Mouse (Mus musculus): ENCODE data around the gene Gng11. TPM values are rescaled to one million over a fixed set of nuclear protein-coding genes. Genes with fewer than 3 reads are reported as not detected.
A peak's percentile ranks its signal among the peaks of the same experiment; 100 is the strongest.

Gene Gng11
- polyA plus RNA-seq, 1 experiment, result 70.9 TPM

DNA sequence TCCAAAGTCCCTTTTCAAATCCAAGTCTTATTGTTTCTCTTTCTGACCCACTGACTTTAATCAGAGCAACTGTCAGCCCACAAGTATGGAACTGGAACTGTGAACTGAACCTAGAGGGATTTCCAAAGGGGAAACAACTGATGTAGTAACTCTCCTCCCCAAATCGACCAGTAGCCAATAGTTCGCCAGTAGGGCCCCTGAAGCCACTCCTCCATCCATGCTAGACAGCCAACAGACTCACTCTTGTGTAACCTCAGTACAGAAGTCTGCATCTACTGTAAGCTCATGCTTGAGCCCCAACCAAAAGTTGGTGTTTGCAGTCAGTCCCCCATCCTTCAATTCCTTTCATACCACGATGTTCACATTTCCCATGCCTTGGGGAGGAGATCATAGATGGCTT lies 3.0 kb upstream of the Gng11 start:
- Histone ChIP-seq H3K36me3 (replicated peaks; ENCODE audit: low read length) (no peaks in the 10 kb centered on the region), H3K4me1 (peaks cover 31% of the 10 kb centered on the region), H3K4me3 (replicated peaks) (no peak overlapping the region), H3K27me3 (replicated peaks) (no peaks in the 10 kb centered on the region), H3K9me3 (no peaks in the 10 kb centered on the region)
- TF ChIP-seq GATA1 (IDR thresholded peaks at IDR 0.05; ENCODE audit: borderline replicate concordance, low read length), result no peak
- TF ChIP-seq FLI1 (IDR thresholded peaks at IDR 0.05; ENCODE audit: low read length), result no peak

DNA sequence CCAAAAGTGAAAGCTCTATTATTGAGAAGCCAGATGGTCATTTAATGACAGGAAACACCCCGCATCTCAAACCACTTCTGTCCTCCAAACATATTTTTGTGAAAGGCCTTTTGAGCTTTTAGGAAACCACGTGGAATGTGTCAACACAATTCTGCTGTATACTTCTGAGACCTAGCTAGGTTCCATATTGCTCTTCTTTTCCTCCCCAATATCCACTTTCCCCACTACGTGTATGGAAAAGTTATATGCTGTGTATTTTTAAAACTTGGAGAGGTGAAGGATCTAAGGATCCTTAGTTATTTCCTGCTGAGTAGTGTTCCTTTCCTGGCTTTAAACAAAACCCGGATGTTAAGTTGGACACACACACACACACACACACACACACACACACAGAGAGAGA lies 259 bp upstream of the Gng11 start:
- H3K36me3 ChIP-seq (replicated peaks; ENCODE audit: low read length), result peaks cover 22% of the 10 kb centered on the region
- no peaks in the 10 kb centered on the region for H3K27me3 ChIP-seq (replicated peaks)
- peak overlapping the region; percentile 94 for H3K4me3 ChIP-seq (replicated peaks)
- TF ChIP-seq FLI1 (IDR thresholded peaks at IDR 0.05; ENCODE audit: low read length) (no peak), GATA1 (IDR thresholded peaks at IDR 0.05; ENCODE audit: borderline replicate concordance, low read length) (no peak)
- H3K4me1 ChIP-seq, result peaks cover 47% of the 10 kb centered on the region
- H3K9me3 ChIP-seq, result no peaks in the 10 kb centered on the region

DNA sequence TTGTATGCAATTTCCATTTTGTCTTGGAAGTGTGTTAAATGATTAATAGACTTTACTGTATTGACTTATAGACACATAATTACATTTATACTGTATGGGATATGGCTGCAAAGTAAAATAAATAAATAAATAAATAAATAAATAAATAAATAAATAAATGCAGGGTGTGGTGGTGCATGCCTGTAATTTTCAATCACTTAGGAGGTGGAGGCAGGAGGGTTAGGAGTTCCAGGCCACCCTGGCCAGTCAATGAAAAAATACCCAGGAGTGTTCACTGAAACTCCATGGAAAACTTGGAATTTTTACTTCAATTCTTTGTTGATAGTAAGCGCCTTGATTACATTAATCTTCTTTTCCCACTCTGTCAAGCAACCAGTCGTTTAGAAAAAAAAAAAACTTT lies 1.1 kb downstream of the Gng11 start:
- TF ChIP-seq GATA1 (IDR thresholded peaks at IDR 0.05; ENCODE audit: borderline replicate concordance, low read length) (no peak), FLI1 (IDR thresholded peaks at IDR 0.05; ENCODE audit: low read length) (no peak)
- Histone ChIP-seq H3K4me3 (replicated peaks) (peak overlapping the region; percentile 94), H3K36me3 (replicated peaks; ENCODE audit: low read length) (peaks cover 34% of the 10 kb centered on the region), H3K9me3 (no peaks in the 10 kb centered on the region), H3K4me1 (peaks cover 53% of the 10 kb centered on the region), H3K27me3 (replicated peaks) (no peaks in the 10 kb centered on the region)

DNA sequence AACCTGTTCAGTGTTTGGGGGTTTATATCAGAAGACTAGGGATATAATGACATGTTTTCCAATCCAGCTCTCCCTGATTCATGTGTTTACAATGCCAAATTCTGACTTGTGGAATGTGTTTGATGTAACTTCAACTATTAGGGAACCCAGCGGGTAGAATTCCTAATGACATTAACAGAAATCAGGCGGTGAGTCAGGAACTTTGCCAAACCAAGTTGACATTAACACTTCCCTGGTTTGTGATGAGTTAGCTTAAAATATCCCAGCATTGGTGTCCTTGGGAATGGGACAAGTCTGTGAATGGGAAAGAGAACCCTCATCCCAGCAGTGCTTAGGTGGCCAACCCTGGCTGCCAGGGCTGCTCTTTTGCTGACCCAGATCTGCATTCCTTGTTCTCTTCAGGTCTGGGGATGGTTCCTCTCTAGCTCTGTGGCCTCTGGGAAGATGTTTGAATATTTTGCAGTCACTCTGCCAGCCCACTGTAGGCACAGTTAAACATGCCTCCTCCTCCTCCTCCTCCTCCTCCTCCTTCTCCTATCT lies 4.9 kb downstream of the Gng11 start:
- Histone ChIP-seq H3K4me3 (replicated peaks) (no peak overlapping the region), H3K27me3 (replicated peaks) (no peaks in the 10 kb centered on the region)
- TF ChIP-seq FLI1 (IDR thresholded peaks at IDR 0.05; ENCODE audit: low read length), result no peak
- TF ChIP-seq GATA1 (IDR thresholded peaks at IDR 0.05; ENCODE audit: borderline replicate concordance, low read length), result no peak

DNA sequence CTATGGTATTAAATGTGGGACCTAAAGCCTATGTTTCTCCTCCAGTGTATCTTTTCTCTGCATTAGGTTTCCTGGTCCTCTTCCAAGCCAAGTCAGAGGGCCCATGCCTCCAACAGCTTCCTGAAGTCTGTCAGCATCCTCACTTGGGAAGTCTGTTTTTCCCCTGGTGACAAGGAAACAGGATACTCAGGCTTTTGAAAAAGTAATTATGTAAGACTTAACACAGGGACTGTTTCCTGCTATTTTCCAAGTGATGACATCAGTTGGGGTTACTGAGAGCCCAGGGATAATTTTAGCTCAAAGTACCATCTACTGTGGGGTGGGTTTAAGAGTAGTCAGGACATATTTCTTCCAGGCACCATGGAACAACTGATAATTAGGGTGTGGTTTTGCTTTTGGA lies 5.8 kb downstream of the Gng11 start:
- TF ChIP-seq GATA1 (IDR thresholded peaks at IDR 0.05; ENCODE audit: borderline replicate concordance, low read length), result no peak
- no peak for TF ChIP-seq FLI1 (IDR thresholded peaks at IDR 0.05; ENCODE audit: low read length)
- Histone ChIP-seq H3K9me3 (no peaks in the 10 kb centered on the region), H3K27me3 (replicated peaks) (no peaks in the 10 kb centered on the region), H3K36me3 (replicated peaks; ENCODE audit: low read length) (peaks cover 36% of the 10 kb centered on the region), H3K4me1 (peaks cover 36% of the 10 kb centered on the region), H3K4me3 (replicated peaks) (no peak overlapping the region)

More for the DNA sequence above, 4.9 kb downstream of the Gng11 start:
- Histone ChIP-seq H3K4me1 (peaks cover 36% of the 10 kb centered on the region), H3K36me3 (replicated peaks; ENCODE audit: low read length) (peaks cover 36% of the 10 kb centered on the region), H3K9me3 (no peaks in the 10 kb centered on the region)

DNA sequence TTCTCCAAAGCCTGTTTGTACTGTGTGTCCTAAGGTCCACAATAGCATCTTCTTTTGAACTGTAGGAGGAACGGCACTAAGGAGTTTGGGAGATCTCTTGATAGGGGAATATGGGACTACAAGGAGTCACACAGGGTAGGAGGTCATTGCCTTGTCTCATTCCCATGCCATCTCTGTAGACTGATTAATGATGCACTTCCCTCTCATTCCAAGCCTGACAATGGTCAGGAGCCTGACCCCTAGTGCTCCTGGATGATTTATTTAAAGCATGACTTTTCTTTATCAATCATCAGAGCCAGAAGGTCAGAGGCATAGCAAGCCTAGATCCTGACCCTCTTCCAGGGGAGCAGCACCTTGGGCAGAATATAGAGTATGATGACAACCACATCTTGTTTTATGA lies 18.9 kb downstream of the Gng11 start:
- Histone ChIP-seq H3K9me3 (no peaks in the 10 kb centered on the region), H3K36me3 (replicated peaks; ENCODE audit: low read length) (no peaks in the 10 kb centered on the region), H3K4me1 (peaks cover 33% of the 10 kb centered on the region), H3K27me3 (replicated peaks) (no peaks in the 10 kb centered on the region), H3K4me3 (replicated peaks) (no peak overlapping the region)
- no peak for TF ChIP-seq GATA1 (IDR thresholded peaks at IDR 0.05; ENCODE audit: borderline replicate concordance, low read length)
- TF ChIP-seq FLI1 (IDR thresholded peaks at IDR 0.05; ENCODE audit: low read length), result no peak

DNA sequence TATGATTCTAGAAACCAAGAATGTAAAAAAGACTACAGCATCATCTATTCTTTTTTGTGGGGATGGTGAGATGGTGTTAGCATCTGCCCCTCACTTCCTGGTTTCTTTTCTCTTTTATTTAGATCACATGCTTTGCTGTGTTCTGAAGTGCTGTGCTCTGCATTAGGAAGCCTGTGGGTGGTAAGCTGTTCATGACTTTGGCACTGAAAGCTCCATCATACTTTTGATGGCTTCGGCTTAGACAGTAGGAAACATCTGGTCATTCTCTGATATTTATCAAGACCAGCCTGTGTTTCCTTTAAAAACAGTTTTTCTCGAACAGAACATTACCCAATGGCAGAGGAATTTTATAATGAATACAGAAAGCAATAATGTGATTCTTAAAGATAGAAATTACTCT lies 22.7 kb downstream of the Gng11 start:
- no peak overlapping the region for H3K4me3 ChIP-seq (replicated peaks)
- no peaks in the 10 kb centered on the region for H3K36me3 ChIP-seq (replicated peaks; ENCODE audit: low read length)
- no peak for TF ChIP-seq GATA1 (IDR thresholded peaks at IDR 0.05; ENCODE audit: borderline replicate concordance, low read length)
- no peak for TF ChIP-seq FLI1 (IDR thresholded peaks at IDR 0.05; ENCODE audit: low read length)
- peaks cover 41% of the 10 kb centered on the region for H3K4me1 ChIP-seq
- no peaks in the 10 kb centered on the region for H3K9me3 ChIP-seq
- no peaks in the 10 kb centered on the region for H3K27me3 ChIP-seq (replicated peaks)

DNA sequence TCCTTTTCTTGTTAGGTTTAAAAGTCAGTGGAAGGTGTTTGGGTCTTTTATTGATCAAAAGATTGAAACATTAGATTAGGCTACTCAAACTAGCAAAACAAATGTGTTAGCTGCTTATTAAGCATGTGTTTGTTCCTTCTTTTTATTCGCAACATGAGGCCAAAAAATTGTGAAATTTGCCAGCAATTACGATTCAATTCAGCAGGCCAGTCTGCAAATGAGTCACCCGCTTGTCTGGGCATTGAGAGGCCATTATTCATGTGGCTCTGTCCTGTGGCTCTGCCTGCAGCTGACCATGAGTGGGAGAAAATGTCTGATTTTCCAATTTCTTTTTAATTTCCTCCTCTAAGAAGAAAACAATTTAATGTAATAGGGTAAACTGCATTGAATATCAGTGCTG lies 27.3 kb downstream of the Gng11 start:
- no peaks in the 10 kb centered on the region for H3K9me3 ChIP-seq
- H3K4me1 ChIP-seq, result peaks cover 29% of the 10 kb centered on the region
- no peaks in the 10 kb centered on the region for H3K27me3 ChIP-seq (replicated peaks)
- no peaks in the 10 kb centered on the region for H3K36me3 ChIP-seq (replicated peaks; ENCODE audit: low read length)
- TF ChIP-seq GATA1 (IDR thresholded peaks at IDR 0.05; ENCODE audit: borderline replicate concordance, low read length) (no peak), FLI1 (IDR thresholded peaks at IDR 0.05; ENCODE audit: low read length) (no peak)
- H3K4me3 ChIP-seq (replicated peaks), result no peak overlapping the region

DNA sequence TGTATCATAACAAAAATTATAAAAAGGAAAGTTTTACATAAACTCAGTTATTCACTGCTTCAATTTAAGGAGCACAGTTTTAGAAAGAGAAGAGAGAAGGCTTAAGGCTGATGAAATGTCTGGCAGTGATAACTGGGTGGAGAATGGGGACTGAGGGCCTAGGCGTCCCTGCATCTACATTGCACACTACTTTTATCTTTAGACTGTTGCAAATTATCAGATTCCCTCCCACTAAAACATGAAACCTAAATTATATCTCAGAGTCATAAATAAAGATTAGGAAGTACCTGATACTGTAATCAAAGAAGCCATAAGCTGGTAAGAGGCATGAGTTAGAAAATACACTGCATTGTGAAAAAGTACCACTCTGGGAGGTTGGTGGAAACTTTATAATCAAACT lies 38.1 kb downstream of the Gng11 start:
- Histone ChIP-seq H3K9me3 (peaks cover 4% of the 10 kb centered on the region; the same call in 1 of the 2 replicates), H3K27me3 (replicated peaks) (no peaks in the 10 kb centered on the region), H3K4me1 (peaks cover 3% of the 10 kb centered on the region), H3K4me3 (replicated peaks) (no peak overlapping the region), H3K36me3 (replicated peaks; ENCODE audit: low read length) (no peaks in the 10 kb centered on the region)
- TF ChIP-seq FLI1 (IDR thresholded peaks at IDR 0.05; ENCODE audit: low read length), result no peak
- no peak for TF ChIP-seq GATA1 (IDR thresholded peaks at IDR 0.05; ENCODE audit: borderline replicate concordance, low read length)

DNA sequence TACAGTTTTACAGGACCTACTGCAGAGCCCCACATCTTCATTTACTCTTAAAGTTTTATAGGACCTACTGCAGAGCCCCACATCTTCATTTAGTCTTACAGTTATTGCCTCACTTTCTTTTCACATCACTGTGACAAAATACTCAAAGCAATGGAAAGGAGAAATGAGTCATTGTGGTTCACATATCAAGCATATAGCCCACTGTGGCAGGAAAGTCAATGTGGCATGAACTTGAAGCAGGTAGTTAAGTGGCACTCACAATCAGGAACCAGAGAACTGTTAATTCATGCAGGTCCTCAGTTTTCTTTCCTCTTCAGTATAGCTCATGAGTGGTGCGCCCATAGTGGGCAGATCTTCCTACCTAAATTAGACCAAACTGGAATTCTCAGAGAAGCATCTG lies 43.5 kb downstream of the Gng11 start:
- Histone ChIP-seq H3K4me1 (peaks cover 9% of the 10 kb centered on the region), H3K36me3 (replicated peaks; ENCODE audit: low read length) (no peaks in the 10 kb centered on the region), H3K9me3 (peaks cover 4% of the 10 kb centered on the region; the same call in 1 of the 2 replicates), H3K4me3 (replicated peaks) (no peak overlapping the region), H3K27me3 (replicated peaks) (no peaks in the 10 kb centered on the region)
- TF ChIP-seq FLI1 (IDR thresholded peaks at IDR 0.05; ENCODE audit: low read length), result no peak
- TF ChIP-seq GATA1 (IDR thresholded peaks at IDR 0.05; ENCODE audit: borderline replicate concordance, low read length), result no peak

DNA sequence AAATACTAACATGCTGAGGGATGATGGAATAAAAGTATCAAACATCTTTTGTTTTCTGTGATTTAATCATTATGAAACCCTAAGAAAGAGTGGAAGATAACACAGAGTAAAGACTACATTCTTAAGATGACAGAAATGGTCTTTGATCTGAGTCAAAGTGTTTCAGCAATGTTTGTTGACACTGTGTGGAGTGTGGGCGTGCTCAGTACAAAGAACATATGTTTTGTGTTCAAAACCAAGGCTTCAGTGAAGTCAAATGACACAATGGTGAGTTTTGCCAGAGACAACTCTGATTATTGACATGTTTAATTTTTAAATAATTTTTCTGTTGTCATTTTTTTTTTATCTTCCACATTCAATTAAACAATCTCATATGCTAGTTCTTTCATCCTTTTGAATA lies 49.1 kb downstream of the Gng11 start:
- Histone ChIP-seq H3K4me1 (no peaks in the 10 kb centered on the region), H3K9me3 (no peaks in the 10 kb centered on the region), H3K36me3 (replicated peaks; ENCODE audit: low read length) (no peaks in the 10 kb centered on the region), H3K27me3 (replicated peaks) (no peaks in the 10 kb centered on the region), H3K4me3 (replicated peaks) (no peak overlapping the region)
- TF ChIP-seq GATA1 (IDR thresholded peaks at IDR 0.05; ENCODE audit: borderline replicate concordance, low read length), result no peak
- no peak for TF ChIP-seq FLI1 (IDR thresholded peaks at IDR 0.05; ENCODE audit: low read length)

Measured in megakaryocyte, embryonic 14.5 days (primary cell).